Comparison of ENCODE assay signal across 16 mouse cellular contexts in genomic region chr1:4602386-4602785, GRCm38 (mm10).
DNase-seq lines count a peak whose midpoint lies in the region; ATAC-seq and TF ChIP-seq lines count a peak whose summit lies in the region.
"Had no signal": no experiment of that assay in that cellular context is flagged by ENCODE, and none has a peak within 500 bp of the region (broad histone marks: within the 10 kb centered on the region; RNA-seq: fewer than 3 reads in every experiment).

No protein-coding gene starts in this region.

- ATAC-seq in liver, embryonic 12.5 days: peak; percentile 58
- ATAC-seq in liver, postnatal 0 days: no peak
- no peak for ATAC-seq in lung, embryonic 15.5 days (ENCODE audit: borderline replicate concordance, extremely low read depth, low FRiP score, low TSS enrichment)
- peak; percentile 61 for ATAC-seq in megakaryocyte-erythroid progenitor cell, adult 5-6 weeks (replicated peaks; ENCODE audit: low FRiP score, low TSS enrichment, poor library complexity, severe bottlenecking)
- ATAC-seq: forebrain, postnatal 0 days had no signal

- 59% methylated on average over 3 of the region's 3 CpGs for whole genome bisulfite sequencing in heart, embryonic 10.5 days
- 37% methylated on average over 3 of the region's 3 CpGs for WGBS in liver, embryonic 12.5 days (ENCODE audit: insufficient replicate concordance)
- WGBS in liver, postnatal 0 days (ENCODE audit: insufficient replicate concordance): 36% methylated on average over 3 of the region's 3 CpGs
- WGBS in lung, embryonic 15.5 days: 58% methylated on average over 3 of the region's 3 CpGs

- DNase-seq in heart, adult 11 months: peak; percentile 95
- DNase-seq in heart, embryonic 10.5 days (ENCODE audit: low spot score): no peak
- no peak for DNase-seq in liver, postnatal 0 days
- DNase-seq in urinary bladder, postnatal 25 days (ENCODE audit: low spot score): no peak
- no peak for DNase-seq in layer of hippocampus, adult 9-11 months
- DNase-seq: cerebellum, adult 11 months; cerebellum, postnatal 36 days; forebrain, postnatal 0 days; gastrocnemius, postnatal 14 days had no signal

- H3K9ac ChIP-seq in liver, embryonic 12.5 days: no peak overlapping the region
- no peak overlapping the region for H3K9ac ChIP-seq in liver, postnatal 0 days (replicated peaks)
- H3K9ac ChIP-seq in lung, embryonic 15.5 days: no peak overlapping the region
- H3K9ac ChIP-seq: forebrain, postnatal 0 days; limb, embryonic 12.5 days; neural tube, embryonic 12.5 days had no signal

- H3K36me3 ChIP-seq in heart, embryonic 10.5 days: no peaks in the 10 kb centered on the region
- no peaks in the 10 kb centered on the region for H3K36me3 ChIP-seq in liver, embryonic 12.5 days
- no peaks in the 10 kb centered on the region for H3K36me3 ChIP-seq in liver, postnatal 0 days (replicated peaks; ENCODE audit: insufficient read depth, low read length)
- no peaks in the 10 kb centered on the region for H3K36me3 ChIP-seq in lung, embryonic 15.5 days
- H3K36me3 ChIP-seq: limb, embryonic 12.5 days; neural tube, embryonic 12.5 days had no signal

- no peak for TF ChIP-seq CTCF in liver, postnatal 0 days (IDR thresholded peaks at IDR 0.05; ENCODE audit: low read depth)

- H3K4me2 ChIP-seq in liver, embryonic 12.5 days: no peak overlapping the region
- no peak overlapping the region for H3K4me2 ChIP-seq in liver, postnatal 0 days (ENCODE audit: low read depth, low read length)
- H3K4me2 ChIP-seq in lung, embryonic 15.5 days: no peak overlapping the region
- H3K4me2 ChIP-seq: limb, embryonic 12.5 days; neural tube, embryonic 12.5 days had no signal

- H3K4me3 ChIP-seq in heart, embryonic 10.5 days: no peak overlapping the region
- H3K4me3 ChIP-seq in liver, embryonic 12.5 days: no peak overlapping the region
- no peak overlapping the region for H3K4me3 ChIP-seq in liver, postnatal 0 days (ENCODE audit: low read depth, low read length)
- H3K4me3 ChIP-seq in lung, embryonic 15.5 days: no peak overlapping the region
- H3K4me3 ChIP-seq: left cerebral cortex, adult 2 months; limb, embryonic 12.5 days; megakaryocyte, embryonic 14.5 days; neural tube, embryonic 12.5 days had no signal

- no peaks in the 10 kb centered on the region for H3K27me3 ChIP-seq in heart, embryonic 10.5 days (ENCODE audit: insufficient read depth, poor library complexity, severe bottlenecking)
- no peaks in the 10 kb centered on the region for H3K27me3 ChIP-seq in liver, embryonic 12.5 days (replicated peaks)
- no peaks in the 10 kb centered on the region for H3K27me3 ChIP-seq in liver, postnatal 0 days (ENCODE audit: insufficient read depth, low read length)
- H3K27me3 ChIP-seq in lung, embryonic 15.5 days: no peaks in the 10 kb centered on the region
- H3K27me3 ChIP-seq: limb, embryonic 12.5 days; megakaryocyte, embryonic 14.5 days; neural tube, embryonic 12.5 days had no signal

- H3K4me1 ChIP-seq in heart, embryonic 10.5 days: no peaks in the 10 kb centered on the region
- H3K4me1 ChIP-seq in liver, embryonic 12.5 days: peaks cover 15% of the 10 kb centered on the region
- H3K4me1 ChIP-seq in liver, postnatal 0 days (ENCODE audit: insufficient read depth): peaks cover 3% of the 10 kb centered on the region; the same call in 1 of the 2 replicates
- H3K4me1 ChIP-seq in lung, embryonic 15.5 days: no peaks in the 10 kb centered on the region
- H3K4me1 ChIP-seq: limb, embryonic 12.5 days; neural tube, embryonic 12.5 days had no signal

- no peak overlapping the region for H3K27ac ChIP-seq in heart, embryonic 10.5 days
- H3K27ac ChIP-seq in liver, embryonic 12.5 days: no peak overlapping the region
- no peak overlapping the region for H3K27ac ChIP-seq in liver, postnatal 0 days (ENCODE audit: low read depth)
- peak overlapping the region; percentile 15; the same call in 1 of the 2 replicates for H3K27ac ChIP-seq in lung, embryonic 15.5 days
- H3K27ac ChIP-seq: left cerebral cortex, adult 2 months; limb, embryonic 12.5 days; neural tube, embryonic 12.5 days had no signal

- no peak for TF ChIP-seq EP300 in liver, postnatal 0 days (IDR thresholded peaks at IDR 0.05; ENCODE audit: low read depth)

- H3K9me3 ChIP-seq in heart, embryonic 10.5 days: no peaks in the 10 kb centered on the region
- H3K9me3 ChIP-seq in liver, embryonic 12.5 days (replicated peaks): no peaks in the 10 kb centered on the region
- no peaks in the 10 kb centered on the region for H3K9me3 ChIP-seq in liver, postnatal 0 days (ENCODE audit: low read length)
- no peaks in the 10 kb centered on the region for H3K9me3 ChIP-seq in lung, embryonic 15.5 days
- H3K9me3 ChIP-seq: limb, embryonic 12.5 days; megakaryocyte, embryonic 14.5 days; neural tube, embryonic 12.5 days had no signal

Comparison
In these comparisons a context has a peak if more than half of its experiments do, and no peak if none do; other contexts are left out.
1. ATAC-seq: peak in liver, embryonic 12.5 days (single experiment) and megakaryocyte-erythroid progenitor cell, adult 5-6 weeks (single experiment); none in liver, postnatal 0 days (single experiment) and lung, embryonic 15.5 days (single experiment).